Mouse (Mus musculus): ENCODE measurements at regions not wholly inside any gene's neighbourhood (a gene's known extent, or its start where the extent isn't known, plus 50 kb on each side); places are given as distances from the start of the nearest gene placed in this dataset.
A peak's percentile ranks its signal among the peaks of the same experiment; 100 is the strongest.

DNA sequence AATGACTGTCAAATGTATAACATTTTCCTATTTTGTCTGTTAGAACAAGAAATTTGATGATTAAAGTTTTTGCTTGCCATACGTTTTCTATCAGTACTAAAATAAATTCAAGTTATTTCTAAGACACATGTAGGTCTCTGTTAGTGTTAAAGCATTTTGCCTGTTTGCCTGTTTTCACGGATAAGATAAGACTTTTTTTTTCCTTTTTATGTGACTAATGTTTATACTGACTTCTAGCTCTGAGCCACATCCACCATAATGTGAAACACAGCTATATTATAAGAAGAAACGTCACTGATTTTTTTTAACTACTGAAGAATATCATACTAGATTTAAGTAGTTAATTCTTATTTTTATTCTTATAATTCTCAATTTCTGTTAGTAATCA, 1012.6 kb downstream of the Cdh8 start:
- DNase-seq (ENCODE audit: low spot score in 2 of 2): no peak

DNA sequence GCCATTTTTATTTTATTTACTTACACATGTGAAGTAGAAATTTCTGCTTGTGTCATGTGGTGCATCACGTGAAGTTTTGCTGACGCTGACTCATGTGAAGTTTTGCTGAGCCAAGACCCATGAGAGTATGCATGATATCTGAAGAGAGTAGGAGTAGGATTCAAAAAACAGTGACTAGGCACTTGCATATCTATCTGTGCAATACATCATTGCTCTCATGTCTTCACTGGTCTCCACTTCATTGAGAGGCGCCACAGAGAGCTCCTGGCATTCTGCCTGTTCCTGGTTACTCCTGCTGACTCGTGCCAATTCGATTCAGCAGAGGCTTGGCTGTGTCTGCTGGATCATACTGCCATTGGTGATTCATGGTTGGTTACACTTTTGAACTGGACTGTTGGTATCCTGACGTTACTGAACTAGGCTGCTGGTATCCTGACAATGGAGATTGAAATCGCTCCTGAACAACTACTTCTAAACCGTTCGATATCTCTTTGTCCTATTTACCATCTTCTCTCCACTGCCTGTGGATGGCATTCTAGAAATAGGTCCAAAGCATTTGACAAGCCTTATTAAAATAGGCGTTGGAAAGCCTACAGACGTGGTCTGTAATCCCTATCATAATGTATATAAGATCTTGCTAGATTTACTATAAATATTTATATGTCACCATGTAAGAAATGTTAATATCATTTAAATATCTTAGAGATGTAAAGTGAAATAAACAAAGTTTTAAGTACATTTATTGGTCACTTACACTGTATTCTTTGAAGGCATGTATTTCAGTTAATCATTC, 1013.2 kb downstream of the Cdh8 start:
- peak in 1 of 2 experiments; percentile 17 for DNase-seq (ENCODE audit: low spot score in 2 of 2)

GRCm38 (mm10) chr8:98381815-98382214, 1034.5 kb downstream of the Cdh8 start:
- DNase-seq (ENCODE audit: low spot score in 2 of 2): peak in 1 of 2 experiments; percentile 22

DNA sequence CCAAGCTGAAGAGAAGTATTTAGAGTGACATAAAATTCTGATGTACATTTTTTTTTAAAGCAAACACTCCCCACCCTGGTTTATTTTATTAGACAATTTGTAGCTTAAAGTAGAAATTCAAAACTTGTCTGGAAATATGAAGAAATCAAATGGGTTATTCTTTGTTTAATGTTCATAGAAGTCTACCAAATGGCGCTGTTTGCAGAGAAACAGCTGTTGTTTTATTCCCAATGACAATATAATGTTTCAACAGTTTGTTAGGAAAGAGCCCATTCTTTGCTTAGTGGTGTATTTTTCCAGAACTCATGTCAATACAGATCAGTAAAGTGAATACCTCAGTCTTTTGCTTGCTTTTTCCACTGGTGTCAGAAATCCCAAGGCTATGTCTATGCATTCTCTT, 1035.9 kb downstream of the Cdh8 start:
- no peak for DNase-seq (ENCODE audit: low spot score in 2 of 2)

DNA sequence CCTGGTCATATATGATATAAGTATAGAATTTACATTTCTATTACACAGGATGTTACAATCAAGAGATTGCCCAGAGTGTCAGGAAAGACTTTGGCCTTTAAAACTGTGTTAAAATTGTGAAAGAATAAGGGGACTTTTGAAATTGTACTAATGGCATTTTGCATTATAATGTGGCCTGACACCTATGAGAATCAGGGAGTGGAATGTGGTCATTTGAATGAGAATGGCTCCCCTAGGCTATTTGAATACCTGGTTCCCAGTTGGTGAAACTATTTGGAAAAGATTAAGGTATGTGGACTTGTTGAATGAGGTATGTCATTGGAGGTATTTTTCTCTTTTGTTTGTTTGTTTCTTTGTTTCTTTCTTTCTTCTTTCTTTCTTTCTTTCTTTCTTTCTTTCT, 1038.5 kb downstream of the Cdh8 start:
- DNase-seq (ENCODE audit: low spot score in 2 of 2): no peak

DNA sequence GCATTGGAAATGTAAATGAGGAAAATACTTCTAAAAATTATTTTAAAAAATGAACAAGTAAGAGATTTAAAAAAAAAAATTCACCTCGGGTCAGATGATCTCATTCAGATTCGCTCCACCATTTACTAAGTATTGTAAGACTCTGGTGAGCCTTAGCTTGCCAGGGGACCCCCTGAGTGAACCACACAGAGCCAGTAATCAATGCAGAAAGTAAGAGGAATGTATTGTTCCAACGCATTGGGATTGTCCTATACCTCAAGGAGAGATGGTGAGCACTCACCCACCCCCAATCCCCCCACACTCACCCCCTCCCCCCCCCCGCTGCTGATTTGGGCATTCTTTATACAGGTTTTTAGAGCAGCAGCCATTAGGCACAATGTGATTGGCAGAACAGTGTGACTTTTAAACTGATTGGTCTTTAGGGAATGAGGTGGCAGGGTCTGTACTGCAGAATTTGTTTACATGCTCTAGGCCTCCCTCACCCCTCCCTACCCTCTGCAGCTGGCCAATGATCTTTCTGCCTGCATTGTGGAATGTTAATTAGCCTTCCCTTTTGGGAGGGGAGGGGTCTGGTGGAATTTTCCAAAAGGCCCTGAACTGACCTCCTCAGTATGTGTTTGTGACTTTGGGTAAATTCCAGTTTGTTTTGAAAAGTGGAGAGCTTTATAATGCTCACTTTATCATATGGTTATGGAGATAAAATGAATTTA, 1043.4 kb downstream of the Cdh8 start:
- DNase-seq (ENCODE audit: low spot score in 2 of 2): no peak

GRCm38 (mm10) chr8:98365378-98366095, 1050.7 kb downstream of the Cdh8 start:
- no peak for DNase-seq (ENCODE audit: low spot score in 2 of 2)

DNA sequence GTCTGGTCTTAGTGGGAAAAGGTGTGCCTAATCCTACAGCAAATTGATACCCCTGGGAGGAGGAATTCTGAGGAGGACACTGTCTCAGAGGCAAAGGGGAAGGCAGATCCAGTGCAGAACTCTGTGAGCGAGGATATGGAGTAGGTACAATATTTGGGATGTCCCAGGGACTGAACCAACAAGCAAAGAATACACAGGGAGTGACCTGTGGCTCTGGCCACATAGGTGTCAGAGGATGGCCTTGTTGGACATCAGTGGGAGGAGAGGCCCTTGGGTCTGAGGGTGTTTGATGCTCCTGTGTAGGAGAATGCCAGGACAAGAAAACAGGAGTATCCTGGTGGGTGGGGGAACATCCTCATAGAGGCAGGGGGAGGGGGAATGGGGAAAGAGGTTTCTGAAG, 1079.0 kb downstream of the Cdh8 start:
- DNase-seq (ENCODE audit: low spot score in 2 of 2): no peak

DNA sequence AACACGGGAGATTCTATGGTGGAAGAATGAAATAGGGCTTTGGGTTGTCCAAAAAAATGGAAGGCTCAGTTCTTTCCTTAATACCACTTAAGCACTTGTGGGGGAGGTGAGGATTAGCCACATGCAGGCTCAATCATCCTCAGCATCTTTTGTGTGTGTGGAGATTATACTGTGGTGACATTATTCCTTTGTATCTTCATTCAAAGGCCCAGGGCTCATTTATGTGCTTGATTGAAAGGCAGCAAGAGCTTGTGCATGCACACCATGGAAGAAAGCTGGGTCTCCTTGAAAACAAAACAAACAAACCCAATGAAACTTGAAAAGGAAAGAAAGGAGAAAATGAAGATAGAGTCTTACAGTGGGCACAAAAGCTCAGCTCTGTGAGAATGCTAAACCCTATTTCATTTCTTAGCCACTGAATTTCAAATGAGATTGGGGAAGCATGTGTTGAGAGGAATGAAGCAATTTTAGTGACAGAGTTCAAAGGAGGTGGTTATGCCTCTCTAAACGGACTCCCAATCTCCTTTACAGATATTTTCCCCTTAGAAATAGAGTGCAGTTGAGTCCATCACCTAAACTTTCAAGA, 1106.8 kb downstream of the Cdh8 start:
- DNase-seq (ENCODE audit: low spot score in 2 of 2): no peak

GRCm38 (mm10) chr8:98294975-98295374, 1121.3 kb downstream of the Cdh8 start:
- peak in 1 of 2 experiments; percentile 29 for DNase-seq (ENCODE audit: low spot score in 2 of 2)

DNA sequence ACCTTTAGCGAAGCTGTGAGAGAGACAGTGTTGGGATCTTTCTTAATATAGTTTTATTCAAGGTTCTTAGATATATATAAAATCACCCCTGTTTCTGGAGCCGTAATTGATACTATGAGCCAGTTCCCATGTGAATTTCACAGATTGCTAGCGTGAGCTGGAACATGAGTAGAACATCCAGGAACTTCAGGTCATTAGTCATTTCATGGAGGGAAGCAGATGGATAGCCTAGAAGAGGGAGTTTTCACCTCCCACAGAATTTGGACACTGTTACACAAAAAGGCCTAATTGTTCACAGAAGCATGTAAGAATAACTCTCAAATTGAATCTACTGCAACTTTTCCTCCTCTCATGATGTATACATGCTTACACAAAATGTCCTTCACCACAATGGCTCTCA, 1156.0 kb downstream of the Cdh8 start:
- no peak for DNase-seq (ENCODE audit: low spot score in 2 of 2)

DNA sequence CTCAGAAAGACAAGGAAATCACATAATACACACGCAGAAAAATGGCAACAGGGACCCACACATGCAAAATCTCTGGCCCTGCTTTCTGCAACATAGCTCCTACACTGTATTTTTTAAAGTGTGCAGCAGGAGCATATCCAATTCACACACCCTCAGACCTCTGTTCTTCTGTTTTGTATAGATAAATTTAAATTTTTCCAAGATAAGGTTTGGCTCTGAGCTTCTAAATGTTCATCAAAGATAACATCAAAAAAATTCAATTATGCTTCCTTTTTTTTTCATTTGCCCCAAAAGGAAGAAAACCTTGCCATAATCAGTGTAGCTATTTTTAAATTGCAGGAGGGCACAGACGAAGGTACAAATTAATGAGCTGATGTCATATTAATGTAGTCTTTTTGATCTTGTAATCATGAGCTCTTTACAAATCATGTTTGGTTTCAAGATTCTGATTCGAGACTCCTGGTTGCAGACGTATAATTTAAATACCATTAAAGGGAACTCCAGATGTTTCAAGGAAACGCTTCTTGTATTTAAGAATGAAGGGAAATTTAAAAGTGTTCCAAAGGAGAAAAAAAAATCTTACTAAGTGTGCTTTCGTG, 1172.8 kb downstream of the Cdh8 start:
- DNase-seq (ENCODE audit: low spot score in 2 of 2): no peak

GRCm38 (mm10) chr8:98214019-98214418, 1202.3 kb downstream of the Cdh8 start:
- no peak for DNase-seq (ENCODE audit: low spot score in 2 of 2)
